Mouse (Mus musculus) liver, embryonic 14.5 days (tissue): Measurements from ENCODE around the gene Hnf1a. TPM values are rescaled to one million over a fixed set of nuclear protein-coding genes. Genes with fewer than 3 reads are reported as not detected.

Experiments
- ATAC-seq: fragments of 200-750 bp; cut with Nextera tagmentation; 2 replicates; pipeline ENCODE4 v1.8.0; 2017; ENCODE audit warnings: moderate number of reproducible peaks, mild to moderate bottlenecking, moderate library complexity; ENCODE audit not compliant: insufficient read depth
- DNase-seq, 3 experiments: peaks; one replicate each; pipeline ENCODE4 v3.0.0-alpha.2; 2012 to 2013; ENCODE audit warnings: low read depth in 3 of 3, low spot score in 3 of 3
- H3K27ac ChIP-seq: fragments of 300-500 bp; sonication (generic); 2 replicates; pipeline ENCODE4 v1.5.1; 2014; ENCODE audit warnings: moderate library complexity, mild to moderate bottlenecking, control low read depth, inconsistent platforms
- H3K27me3 ChIP-seq: fragments of 300-500 bp; sonication (generic); 2 replicates; pipeline ENCODE4 v1.6.1; 2014; ENCODE audit warnings: mild to moderate bottlenecking, low read length, moderate library complexity; ENCODE audit not compliant: control insufficient read depth, insufficient read depth
- H3K36me3 ChIP-seq: fragments of 300-500 bp; sonication (generic); replicated peaks from 2 replicates; pipeline ENCODE4 v1.6.1; 2014; ENCODE audit warnings: low read depth; ENCODE audit not compliant: control insufficient read depth, insufficient read depth
- H3K4me1 ChIP-seq, 2 experiments: fragments of 200-500 bp in 1 of 2; fragments of 300-500 bp in 1 of 2; sonication (generic) in 1 of 2; replicated peaks; 2 replicates each; pipeline ENCODE4 v1.6.1; 2012 to 2014; ENCODE audit warnings: antibody characterized with exemption in 1 of 2, inconsistent platforms in 1 of 2, low read length in 1 of 2; ENCODE audit not compliant: control insufficient read depth in 2 of 2, insufficient read depth in 2 of 2
- H3K4me2 ChIP-seq: fragments of 300-500 bp; sonication (generic); 2 replicates; pipeline ENCODE4 v1.6.1; 2014; ENCODE audit warnings: low read depth, mild to moderate bottlenecking, control low read depth, moderate library complexity
- H3K4me3 ChIP-seq, 2 experiments: fragments of 200-500 bp in 1 of 2; fragments of 300-500 bp in 1 of 2; sonication (generic) in 1 of 2; 2 replicates each; pipeline ENCODE4 v1.5.1; 2012 to 2014; ENCODE audit warnings: low read depth in 2 of 2, low read length in 2 of 2, mild to moderate bottlenecking in 2 of 2, control low read depth in 1 of 2, inconsistent platforms in 1 of 2, moderate library complexity in 1 of 2; ENCODE audit not compliant: insufficient read depth in 1 of 2
- H3K9ac ChIP-seq: fragments of 300-500 bp; sonication (generic); replicated peaks from 2 replicates; pipeline ENCODE4 v1.6.1; 2014; ENCODE audit warnings: mild to moderate bottlenecking, control low read depth, moderate library complexity
- H3K9me3 ChIP-seq: fragments of 300-500 bp; sonication (generic); 2 replicates; pipeline ENCODE4 v1.6.1; 2016; ENCODE audit warnings: low read length, mixed read lengths; ENCODE audit not compliant: control insufficient read depth
- CTCF ChIP-seq: IDR thresholded peaks from 2 replicates; pipeline ENCODE4 v1.5.1; 2016; ENCODE audit warnings: antibody characterized with exemption, low read depth, control low read depth
- EP300 ChIP-seq: IDR thresholded peaks from 2 replicates; pipeline ENCODE4 v1.6.1; 2016; ENCODE audit warnings: antibody characterized with exemption, low read depth
- WGBS: fragments of 180-500 bp; shearing (Covaris S2); extraction: QIAGEN DNeasy Blood & Tissue Kit; methylation state at CpG from one replicate; pipeline ENCODE4 v1.1.7; 2014; ENCODE audit not compliant: insufficient replicate concordance; 5-methylcytosine and 5-hydroxymethylcytosine counted together
- polyA plus RNA-seq, 2 experiments: library from polyadenylated mRNA; depleted of rRNA in 1 of 2; stranded (reverse) in 1 of 2; unstranded in 1 of 2; fragments of >200 nt; fragmentation: Nextera tagmentation in 1 of 2; extraction: Ambion mirVana in 1 of 2; gene quantifications; 2 replicates each; pipeline versions ENCODE4 v1.2.1 to v1.2.3; 2012 to 2014

The Hnf1a gene
- polyA plus RNA-seq, 2 experiments = 1.2 to 1.5 TPM

- no peak overlapping the region for H3K4me3 ChIP-seq
- ATAC-seq (no peak), DNase-seq (no peak)
- no peak overlapping the region for H3K27ac ChIP-seq
- no peak overlapping the region for H3K9ac ChIP-seq
- peaks cover 27 to 32% of the 10 kb centered on the region in 2 experiments for H3K4me1 ChIP-seq
- H3K4me2 ChIP-seq = no peak overlapping the region
- H3K9me3 ChIP-seq = no peaks in the 10 kb centered on the region
- H3K27me3 ChIP-seq = no peaks in the 10 kb centered on the region
- no peaks in the 10 kb centered on the region for H3K36me3 ChIP-seq
- TF ChIP-seq EP300 (no peak), CTCF (no peak)
- WGBS = 84% methylated on average over 6 of the region's 6 CpGs
Measured at GRCm38 (mm10) chr5:115009143-115009542, 38.2 kb upstream of the Hnf1a start.

GRCm38 (mm10) chr5:115008307-115008706, 37.4 kb upstream of the Hnf1a start:
- Histone ChIP-seq H3K36me3 (no peaks in the 10 kb centered on the region), H3K9me3 (no peaks in the 10 kb centered on the region), H3K27ac (no peak overlapping the region), H3K9ac (no peak overlapping the region), H3K4me2 (no peak overlapping the region), H3K4me1 (peaks cover 21 to 28% of the 10 kb centered on the region in 2 experiments), H3K4me3 (no peak overlapping the region), H3K27me3 (no peaks in the 10 kb centered on the region)
- no peak for ATAC-seq
- TF ChIP-seq CTCF (no peak), EP300 (no peak)
- no peak for DNase-seq
- WGBS = 30% methylated on average over 7 of the region's 7 CpGs

DNA sequence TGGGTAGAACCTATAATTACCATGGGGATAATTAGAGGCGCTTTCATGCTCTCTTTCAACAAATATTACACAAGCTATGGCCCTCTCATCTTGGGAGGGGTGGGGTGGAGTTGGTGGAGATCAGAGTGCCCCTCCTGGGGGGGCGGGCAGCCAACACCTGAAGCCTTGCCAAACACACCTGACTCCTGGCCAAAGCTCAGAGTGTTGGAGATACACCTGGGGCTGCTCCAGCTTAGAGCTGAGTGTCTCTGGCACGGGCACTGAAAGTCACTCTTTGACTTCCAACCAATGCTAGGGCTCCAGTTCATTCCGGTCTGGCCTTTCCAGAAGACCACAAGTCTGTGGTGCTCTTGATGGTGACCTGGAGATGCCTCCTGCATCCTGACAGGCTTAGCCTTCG, 36.9 kb upstream of the Hnf1a start:
- Histone ChIP-seq H3K9ac (no peak overlapping the region), H3K36me3 (no peaks in the 10 kb centered on the region), H3K27me3 (no peaks in the 10 kb centered on the region), H3K9me3 (no peaks in the 10 kb centered on the region), H3K4me3 (no peak overlapping the region), H3K4me1 (peaks cover 15 to 25% of the 10 kb centered on the region in 2 experiments), H3K27ac (no peak overlapping the region), H3K4me2 (no peak overlapping the region)
- no peak for DNase-seq
- TF ChIP-seq EP300 (no peak), CTCF (no peak)
- 73% methylated on average over 5 of the region's 5 CpGs for WGBS
- ATAC-seq = no peak

GRCm38 (mm10) chr5:115003224-115003873, 32.5 kb upstream of the Hnf1a start:
- H3K4me2 ChIP-seq = no peak overlapping the region
- no peak overlapping the region for H3K9ac ChIP-seq
- H3K27ac ChIP-seq = no peak overlapping the region
- no peak overlapping the region for H3K4me3 ChIP-seq
- DNase-seq (no peak), ATAC-seq (no peak)
- no peaks in the 10 kb centered on the region for H3K36me3 ChIP-seq
- H3K9me3 ChIP-seq = no peaks in the 10 kb centered on the region
- 46% methylated on average over 13 of the region's 13 CpGs for WGBS
- H3K27me3 ChIP-seq = no peaks in the 10 kb centered on the region; the same call in 1 of the 2 replicates
- H3K4me1 ChIP-seq = peaks cover 0 to 9% of the 10 kb centered on the region in 2 experiments; a peak in 3 of 4 replicates
- TF ChIP-seq CTCF = no peak
- TF ChIP-seq EP300 = no peak

GRCm38 (mm10) chr5:115002781-115003180, 31.9 kb upstream of the Hnf1a start:
- ATAC-seq = no peak
- no peak for TF ChIP-seq EP300
- no peak for TF ChIP-seq CTCF
- no peak overlapping the region for H3K4me2 ChIP-seq
- H3K27me3 ChIP-seq = no peaks in the 10 kb centered on the region; the same call in 1 of the 2 replicates
- DNase-seq = no peak
- H3K4me1 ChIP-seq = peaks cover 0 to 4% of the 10 kb centered on the region in 2 experiments; a peak in 1 of 4 replicates
- no peaks in the 10 kb centered on the region for H3K9me3 ChIP-seq
- H3K4me3 ChIP-seq = no peak overlapping the region
- no peak overlapping the region for H3K9ac ChIP-seq
- H3K27ac ChIP-seq = no peak overlapping the region
- H3K36me3 ChIP-seq = no peaks in the 10 kb centered on the region
- 43% methylated on average over 6 of the region's 6 CpGs for WGBS
